Mouse (Mus musculus) neural tube, postnatal 0 days (tissue): ENCODE data around the gene BC100530. TPM values are rescaled to one million over a fixed set of nuclear protein-coding genes. Genes with fewer than 3 reads are reported as not detected.

Experiments used
- polyA plus RNA-seq: library from polyadenylated mRNA; unstranded; fragments of >200 nt; fragmentation: Nextera tagmentation; extraction: Ambion mirVana; gene quantifications from 2 replicates; pipeline ENCODE4 v1.2.1, GENCODE M21; 2015

The BC100530 gene
- 1.2 and 4.9 TPM in 2 replicates for polyA plus RNA-seq

GRCm38 (mm10) chr16:36367648-36368047, at the start of gene BC100530:
Gene BC100530, minus strand, starts transcription at chr16:36367748.

GRCm38 (mm10) chr16:36408357-36408756, 40.8 kb upstream of the BC100530 start, which contains the start of gene Stfa2:
Gene Stfa2, minus strand, starts transcription at chr16:36408457.

GRCm38 (mm10) chr16:36334232-36334631, 33.3 kb downstream of the BC100530 start, which contains the start of gene BC117090:
Gene BC117090, minus strand, starts transcription at chr16:36334332.

Other genes with a start within 250 kb of the BC100530 start
- gene Csta1, start 236.5 kb downstream of the BC100530 start, polyA plus RNA-seq = not detected in 2 replicates
- gene Stfa2l1, start 210.9 kb downstream of the BC100530 start, polyA plus RNA-seq = 1.6 TPM in 1 of 2 replicates, not detected in the other
- 1.1 and 2.6 TPM in 2 replicates for gene Gm5483, start 183.5 kb downstream of the BC100530 start, polyA plus RNA-seq
- gene Gm5416, start 157.3 kb downstream of the BC100530 start, polyA plus RNA-seq = not detected in 2 replicates
- gene 2010005H15Rik, start 146.3 kb downstream of the BC100530 start, polyA plus RNA-seq = 0.71 and 1.1 TPM in 2 replicates
- gene Stfa1, start 90.8 kb downstream of the BC100530 start, polyA plus RNA-seq = 2.5 and 4.2 TPM in 2 replicates
- gene BC117090, start 33.4 kb downstream of the BC100530 start, polyA plus RNA-seq = not detected in 2 replicates
- gene Stfa2, start 40.7 kb upstream of the BC100530 start, polyA plus RNA-seq = 0.56 and 2.0 TPM in 2 replicates
- 0.89 TPM in 1 of 2 replicates, not detected in the other for gene Stfa3, start 87.6 kb upstream of the BC100530 start, polyA plus RNA-seq
- gene Casr, start 194.4 kb upstream of the BC100530 start, polyA plus RNA-seq = 0.30 TPM in 1 of 2 replicates, not detected in the other